Mouse (Mus musculus) adrenal gland, postnatal 4 days (tissue): ENCODE results near the gene Nynrin. TPM values are rescaled to one million over a fixed set of nuclear protein-coding genes. Genes with fewer than 3 reads are reported as not detected.

Experiments used
- DNase-seq, 2 experiments: peaks; one replicate each; pipeline ENCODE4 v3.0.0; 2021 to 2022; ENCODE audit warnings: low spot score in 2 of 2, mixed read lengths in 2 of 2
- total RNA-seq, 2 experiments: library from RNA; stranded (reverse); gene quantifications; 2 replicates each; pipeline ENCODE4 v1.2.3; 2021

The Nynrin gene
- total RNA-seq, 2 experiments from 2014 or later, result 46.0 to 52.0 TPM

DNA sequence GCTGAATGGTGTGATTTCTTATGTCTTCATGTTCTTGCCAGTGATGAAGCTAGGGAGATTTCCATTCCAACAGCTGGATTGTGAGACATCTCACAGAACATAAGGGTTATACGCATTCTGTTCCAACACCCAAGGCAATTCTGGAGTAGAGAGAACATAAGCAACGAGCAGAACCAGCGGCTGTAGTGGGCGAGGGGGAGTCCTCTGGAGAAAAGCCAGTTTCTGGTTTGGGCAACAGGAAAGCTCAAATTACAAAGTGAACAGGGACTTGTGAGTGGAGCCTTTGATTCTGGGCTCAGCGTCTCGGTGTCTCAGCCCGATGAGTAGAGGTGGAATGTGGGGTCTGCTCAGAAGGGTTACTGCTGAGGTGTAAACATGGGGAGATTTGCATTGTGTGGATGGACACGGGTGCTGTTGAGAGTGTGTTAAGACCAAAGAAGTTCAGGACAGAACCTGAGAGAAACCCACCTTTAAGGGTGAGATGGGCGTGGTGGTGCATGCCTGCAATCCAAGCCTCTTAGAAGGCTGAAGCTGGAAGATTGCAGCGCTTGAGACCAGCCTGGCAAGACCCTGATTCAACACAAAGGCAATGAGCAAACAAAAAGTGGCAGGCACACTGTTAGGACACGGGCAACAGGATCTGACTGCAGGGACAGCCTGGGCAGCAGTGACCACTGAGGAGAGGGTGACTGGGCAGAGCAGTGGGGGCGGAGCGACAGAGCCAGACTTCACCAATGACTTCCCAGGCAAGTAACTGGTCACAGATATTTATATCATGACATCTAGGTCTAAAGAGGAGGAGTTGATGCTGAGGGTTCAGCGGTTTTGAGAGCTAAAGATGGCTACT is 23.9 kb downstream of the Nynrin start:
- DNase-seq, result no peak

DNA sequence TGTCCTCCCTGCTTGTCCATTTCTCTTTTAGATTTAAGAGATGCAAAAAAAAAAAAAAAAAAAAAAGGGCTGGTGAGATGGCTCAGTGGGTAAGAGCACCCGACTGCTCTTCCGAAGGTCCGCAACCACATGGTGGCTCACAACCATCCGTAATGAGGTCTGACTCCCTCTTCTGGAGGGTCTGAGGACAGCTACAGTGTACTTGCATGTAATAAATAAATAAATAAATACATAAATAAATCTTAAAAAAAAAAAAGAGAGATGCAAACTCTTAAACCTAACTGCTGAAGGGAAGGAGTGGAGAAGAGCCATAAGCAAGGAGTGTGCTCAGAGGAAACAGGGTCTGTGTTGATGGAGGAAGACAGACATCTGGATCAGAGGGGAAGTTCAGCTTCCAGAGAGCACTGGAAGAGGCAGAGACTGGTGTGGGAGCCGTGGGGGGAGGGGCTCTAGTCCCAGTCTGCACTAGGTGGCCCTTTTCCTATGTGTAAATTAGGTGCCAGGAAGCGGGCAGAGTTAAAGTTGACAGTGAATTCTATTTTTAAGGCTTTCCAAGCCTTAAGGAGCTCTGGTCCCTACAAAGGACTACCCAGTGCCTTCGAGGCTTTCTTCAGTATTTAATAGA is 24.6 kb downstream of the Nynrin start:
- DNase-seq, result no peak

DNA sequence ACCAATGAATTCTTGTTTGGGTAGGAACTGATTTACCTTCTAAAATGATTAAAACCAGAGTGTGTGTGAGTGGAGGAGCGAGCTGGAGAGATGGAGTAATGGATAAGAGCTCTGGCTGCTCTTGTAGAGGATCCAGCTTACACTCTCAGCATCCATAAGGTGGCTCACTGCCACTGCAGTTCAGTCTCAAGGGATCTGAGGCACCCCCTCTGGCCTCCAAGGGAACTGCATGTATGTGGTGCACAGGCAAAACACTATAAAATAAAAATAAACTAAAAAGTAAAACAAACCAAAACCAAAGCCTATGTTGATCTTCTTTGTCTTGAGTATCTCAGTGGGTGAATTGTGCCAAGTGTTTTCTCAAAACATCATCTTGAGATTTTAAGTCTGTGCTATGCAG is 25.8 kb downstream of the Nynrin start:
- DNase-seq, result peak in 1 of 2 experiments; percentile 68

DNA sequence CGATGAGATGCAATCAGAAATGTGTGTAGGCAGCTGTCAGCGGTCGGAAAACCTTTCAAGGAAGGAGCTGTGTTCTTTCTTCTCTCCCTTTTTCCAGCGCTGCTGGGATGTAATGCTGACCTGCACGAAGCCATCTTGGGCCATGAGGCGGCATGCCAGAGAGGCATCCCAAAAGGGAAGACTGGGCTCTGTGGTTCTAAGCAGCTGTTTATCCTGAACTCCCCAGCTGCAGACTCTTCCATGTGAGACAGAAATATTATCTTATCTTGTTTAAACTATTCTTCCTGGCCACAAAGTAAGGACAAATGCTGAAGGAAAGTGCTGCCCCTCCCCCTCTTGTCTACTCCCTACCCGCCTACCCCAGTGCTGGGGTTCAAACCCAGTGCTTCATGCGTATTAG is 27.2 kb downstream of the Nynrin start:
- no peak for DNase-seq

DNA sequence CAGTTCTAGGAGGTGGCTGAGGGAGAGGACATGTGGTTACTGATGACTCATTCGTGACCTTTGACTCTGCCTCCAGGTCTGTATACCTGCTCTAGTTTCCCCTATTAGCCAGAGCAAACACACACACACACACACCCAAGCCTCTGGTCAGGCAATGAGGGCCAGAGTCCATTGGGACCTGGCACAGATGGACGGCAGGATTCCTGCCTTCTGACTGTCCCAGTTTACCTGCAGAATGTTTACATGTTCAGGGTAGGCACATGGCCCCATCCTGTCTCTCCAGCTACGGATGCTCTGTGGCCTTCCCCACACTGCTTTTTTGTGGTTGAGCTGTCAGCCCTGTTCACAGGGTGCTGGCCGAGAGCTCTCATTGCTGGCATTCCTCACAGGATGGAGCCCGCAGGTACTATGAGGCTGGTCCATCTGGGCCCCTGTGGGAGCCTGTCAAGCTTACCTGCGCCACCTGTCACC is 28.4 kb downstream of the Nynrin start:
- DNase-seq, result no peak

DNA sequence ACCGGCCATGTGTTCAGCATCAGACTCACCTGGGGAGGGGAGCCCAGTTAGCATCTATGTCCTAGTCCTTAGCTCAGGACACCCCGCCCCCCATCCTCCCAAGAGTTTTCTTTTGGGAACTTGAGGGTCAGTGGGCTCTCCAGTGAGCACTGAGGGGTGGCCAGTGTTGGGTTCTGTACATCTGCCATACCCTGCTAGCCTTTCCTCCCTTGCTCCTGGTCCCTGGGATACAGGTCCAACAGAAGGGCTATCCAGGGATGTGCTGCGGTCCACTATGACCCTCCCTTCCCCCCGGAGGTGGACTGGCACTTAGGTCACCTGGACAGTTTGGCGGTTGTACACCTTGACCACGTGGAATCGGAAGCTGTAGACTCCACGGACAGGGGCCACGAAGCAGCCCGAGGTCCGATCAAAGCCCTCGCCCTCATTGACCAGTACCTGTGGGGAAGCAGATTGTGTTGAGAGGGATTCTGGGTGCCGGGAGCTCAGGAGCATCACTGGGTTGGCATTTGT is 29.4 kb downstream of the Nynrin start:
- DNase-seq, result no peak

DNA sequence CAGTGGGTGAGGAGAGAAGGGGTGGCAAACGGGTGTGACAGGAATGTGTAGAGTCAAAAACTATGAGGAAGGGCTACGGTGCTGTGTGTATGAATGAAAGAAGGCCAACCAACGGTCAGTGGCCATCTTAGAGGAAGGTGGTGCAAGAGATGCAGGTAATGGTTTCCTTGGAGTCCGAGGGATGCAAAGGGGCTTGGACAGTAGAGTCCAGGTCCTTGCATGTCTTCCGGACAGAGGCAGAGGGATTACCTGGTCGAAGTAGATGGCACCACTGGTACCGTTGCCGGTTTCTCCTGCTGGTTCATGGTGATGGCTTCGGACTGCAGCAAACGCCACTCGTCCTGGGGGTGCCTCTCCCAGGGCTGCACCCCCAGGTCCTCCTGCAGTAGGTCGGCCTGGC is 29.9 kb downstream of the Nynrin start:
- no peak for DNase-seq

DNA sequence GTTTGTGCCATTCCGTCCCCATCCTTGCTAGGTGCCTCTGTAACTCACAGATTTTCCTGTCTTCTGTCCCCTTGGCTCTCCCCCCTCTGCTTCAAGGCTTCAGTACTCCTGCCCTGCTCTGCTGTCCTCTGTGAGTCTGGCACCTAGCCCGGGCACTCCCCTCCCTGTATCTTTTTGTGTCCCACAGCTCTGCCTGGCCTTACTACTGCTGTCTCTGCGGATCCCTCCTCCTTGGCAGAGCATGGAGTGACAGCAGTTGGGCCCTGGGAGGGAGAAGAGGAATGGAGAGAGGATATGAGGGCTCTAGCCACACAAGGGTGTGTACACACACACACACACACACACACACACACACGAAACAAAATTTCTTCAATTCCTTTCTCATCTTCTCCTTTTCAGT is 30.4 kb downstream of the Nynrin start, which contains the start of gene Cbln3:
TSS of gene Cbln3 (minus strand) at position 227 of the 400 bp plus-strand sequence.
- peak in 1 of 2 experiments; percentile 64 for DNase-seq

DNA sequence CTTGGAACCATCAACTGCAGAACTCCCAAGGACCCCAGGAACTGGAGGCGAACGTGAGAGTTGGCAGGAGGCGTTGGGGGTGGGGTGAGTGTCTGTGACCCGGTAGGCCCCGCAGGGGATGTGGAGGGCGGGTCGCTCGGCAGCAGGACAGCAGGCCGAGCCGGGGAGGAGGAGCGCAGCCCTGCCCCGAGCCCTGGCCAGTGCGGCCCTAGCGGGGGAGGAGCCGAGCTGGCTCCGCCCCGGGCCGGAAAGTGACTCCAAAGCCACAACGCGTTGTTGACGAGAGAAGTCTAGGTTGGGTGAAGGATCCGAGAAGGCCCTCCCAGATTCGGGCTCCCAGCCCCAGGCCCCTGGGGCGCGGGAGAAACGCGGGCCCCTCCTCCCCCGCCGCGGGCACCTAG is 30.9 kb downstream of the Nynrin start, which contains the start of gene Khnyn:
TSS of gene Khnyn (plus strand) at position 235 of the 401 bp plus-strand sequence.
- peak; percentile 76 to 85 for DNase-seq

DNA sequence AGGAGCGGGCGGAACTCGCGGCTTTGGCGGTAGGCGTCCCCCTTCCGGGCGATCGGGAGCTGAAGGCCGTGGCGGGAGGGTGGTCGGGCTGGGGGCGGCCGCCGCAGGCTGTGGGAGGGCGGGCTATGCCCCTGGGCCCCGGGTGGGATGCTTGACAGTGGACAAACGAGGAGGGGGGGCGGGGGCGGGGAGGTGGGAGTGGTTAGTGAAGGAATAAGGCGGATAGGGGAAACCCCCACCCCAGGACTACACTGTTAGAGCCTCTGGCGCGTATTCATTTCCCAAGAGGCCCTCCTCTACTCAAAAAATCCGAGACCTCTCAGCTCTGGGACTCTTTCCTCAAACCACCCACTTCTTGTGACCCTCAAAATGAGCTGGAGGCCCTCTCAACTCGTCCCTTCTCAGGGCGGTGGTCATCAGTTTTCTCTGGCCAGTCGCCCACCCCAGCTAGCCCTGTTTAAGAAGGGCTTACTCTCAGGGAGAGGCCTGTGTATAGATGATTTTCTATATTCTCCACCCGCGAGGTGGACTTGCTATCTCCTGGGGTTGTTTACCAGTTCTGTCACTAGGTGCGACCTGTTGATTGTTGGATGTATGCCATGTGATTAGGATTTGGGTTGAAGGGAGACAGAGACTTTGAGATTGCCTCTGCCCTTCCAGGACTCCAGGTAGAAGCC is 31.4 kb downstream of the Nynrin start:
- DNase-seq, result no peak

DNA sequence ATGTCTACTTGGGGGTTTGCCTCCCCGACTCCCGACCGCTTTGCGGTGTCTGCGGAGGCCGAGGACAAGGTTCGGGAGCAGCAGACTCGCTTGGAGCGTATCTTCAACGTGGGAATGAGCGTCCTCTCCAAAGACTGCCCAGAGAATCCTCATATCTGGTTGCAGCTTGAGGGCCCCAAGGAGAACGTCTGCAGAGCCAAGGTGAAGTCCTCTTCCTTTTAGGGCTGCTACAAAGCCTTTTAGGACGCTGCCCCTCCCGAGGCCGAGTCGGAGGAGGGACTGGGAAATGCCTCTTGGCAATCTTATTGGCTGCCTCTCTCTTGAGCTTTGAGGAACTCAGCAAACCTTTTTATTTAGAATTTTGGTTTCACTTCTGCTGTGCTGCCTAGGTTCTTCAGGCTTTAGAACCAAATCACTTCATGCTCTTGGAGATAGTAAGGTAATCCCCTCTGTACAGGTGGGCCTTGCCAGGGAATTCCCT is 32.0 kb downstream of the Nynrin start:
- DNase-seq, result no peak

DNA sequence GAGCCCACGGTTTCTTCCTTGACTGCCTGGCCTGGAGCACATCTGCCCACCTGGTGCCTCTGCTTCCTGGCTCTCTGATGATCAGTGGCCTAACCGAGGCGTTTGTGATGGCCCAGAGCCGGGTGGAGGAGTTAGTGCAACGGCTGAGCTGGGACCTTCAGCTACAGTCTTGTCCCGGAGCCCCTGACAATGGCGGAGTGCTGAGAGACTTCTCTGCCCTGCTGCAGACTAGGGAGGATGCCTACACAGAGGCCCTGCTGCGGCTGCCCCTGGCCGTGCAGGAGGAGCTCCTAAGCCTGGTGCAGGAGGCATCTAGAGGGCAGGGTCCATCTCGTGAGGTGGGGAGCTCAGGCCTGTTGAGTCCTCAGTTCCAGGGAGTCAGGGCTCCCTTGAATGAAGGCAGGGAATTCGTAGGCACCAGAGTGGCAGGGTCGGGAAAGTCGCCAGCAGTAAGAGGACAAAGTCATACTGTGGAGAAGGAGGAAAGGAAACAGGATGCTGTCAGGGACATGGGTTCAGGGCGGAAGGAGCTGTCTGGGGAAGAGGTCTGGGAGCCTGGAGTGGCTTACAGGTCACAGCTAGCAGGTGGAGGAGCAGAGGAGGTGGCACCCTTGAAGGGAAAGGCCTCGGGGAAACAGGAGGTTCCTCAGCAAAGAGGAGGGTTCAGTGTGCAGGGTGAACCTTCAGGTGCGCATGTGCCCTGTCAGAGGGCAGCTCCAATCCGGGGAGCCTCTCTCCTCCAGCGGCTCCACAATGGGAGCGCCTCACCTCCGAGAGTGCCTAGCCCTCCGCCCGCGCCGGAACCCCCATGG is 33.0 kb downstream of the Nynrin start:
- DNase-seq, result no peak

DNA sequence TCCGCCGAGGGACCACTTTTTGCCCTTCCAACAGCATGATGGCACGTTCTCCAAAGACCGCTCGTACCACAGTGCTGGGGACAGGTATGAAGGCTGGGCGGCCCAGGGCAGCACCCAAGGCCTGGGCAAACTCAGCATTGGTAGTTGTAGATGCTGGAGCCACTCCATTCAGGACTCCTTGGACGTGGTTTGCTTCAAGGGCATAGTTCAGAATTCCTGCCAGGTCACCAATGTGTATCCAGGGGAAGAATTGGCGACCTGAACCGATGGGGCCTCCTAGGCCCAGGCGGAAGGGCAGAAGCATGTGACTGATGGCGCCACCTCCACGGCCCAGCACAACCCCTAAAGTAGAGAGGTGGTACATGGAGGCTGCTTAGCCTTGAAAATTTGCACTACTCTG is 43.9 kb downstream of the Nynrin start:
- DNase-seq, result no peak

DNA sequence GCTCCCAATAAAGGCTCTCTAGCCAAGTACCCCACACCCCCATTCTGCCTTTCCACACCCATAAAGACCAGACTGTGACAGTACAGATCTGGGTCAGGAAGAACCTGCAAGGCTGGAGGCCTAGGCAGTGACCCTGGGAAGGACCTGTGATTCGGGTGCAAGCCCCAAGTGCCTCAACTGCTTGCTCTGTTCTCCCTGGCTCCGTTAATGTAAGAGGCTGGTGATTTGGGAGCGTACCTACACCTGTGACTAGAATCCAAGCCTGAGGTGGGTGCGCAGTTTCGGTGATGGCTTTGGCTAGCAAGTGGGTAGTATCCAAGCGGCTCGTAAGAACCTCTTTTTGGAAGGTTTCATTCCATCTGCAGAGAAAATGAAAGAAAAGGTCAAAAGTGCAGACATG is 45.1 kb downstream of the Nynrin start:
- DNase-seq, result no peak

DNA sequence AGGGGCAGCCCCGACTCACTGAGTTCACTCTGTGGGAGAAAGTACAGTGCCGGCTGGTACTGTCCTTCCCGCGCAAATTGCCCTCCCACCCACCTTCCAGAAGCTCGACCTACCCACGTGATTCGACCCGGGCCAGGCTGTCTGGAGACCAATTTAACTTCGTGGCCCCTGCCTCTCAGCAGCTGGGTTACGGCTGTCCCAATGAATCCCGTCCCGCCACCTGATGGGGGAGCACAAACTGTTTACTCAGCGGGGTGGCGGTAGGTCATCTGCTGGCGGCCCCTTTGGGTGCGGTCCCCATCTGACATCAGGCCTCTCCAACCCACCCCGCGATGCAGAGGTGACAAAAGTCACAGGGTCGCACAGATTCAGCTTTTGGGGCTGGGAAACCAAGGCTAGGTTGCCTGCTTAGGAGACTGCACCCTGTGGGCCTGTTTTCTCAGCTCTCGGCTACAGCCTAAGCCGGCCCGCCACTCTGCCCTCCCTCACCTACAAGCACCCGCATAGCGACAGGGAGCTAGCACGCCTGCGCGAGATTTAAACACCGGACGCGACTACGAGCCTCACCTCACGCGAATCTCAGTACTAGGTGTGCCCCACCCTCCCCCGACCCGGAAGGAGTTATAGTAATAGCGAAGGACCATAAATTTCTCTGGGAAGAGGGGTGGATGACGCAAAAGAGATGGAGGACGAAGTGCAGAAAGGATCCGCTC is 46.0 kb downstream of the Nynrin start, which contains the start of gene Sdr39u1:
TSS of gene Sdr39u1 (minus strand) at position 593 of the 713 bp plus-strand sequence.
- peak; percentile 55 to 73 for DNase-seq

DNA sequence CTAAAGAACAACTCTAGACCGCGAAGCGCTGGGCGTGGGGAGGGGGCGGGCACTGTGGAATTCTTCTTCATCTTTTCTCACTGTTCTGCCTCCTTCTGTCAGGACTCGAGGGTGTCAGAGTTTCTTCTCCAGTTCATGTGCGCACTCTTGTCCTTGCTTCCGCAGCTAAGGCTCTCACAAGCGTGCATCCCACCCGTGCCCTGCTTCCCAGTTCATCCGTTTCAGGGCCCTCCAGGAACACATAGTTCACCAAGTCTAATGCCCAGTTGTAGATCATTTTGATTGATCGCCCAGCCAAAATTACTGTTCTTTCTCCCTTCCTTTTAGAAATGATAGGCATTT is 46.6 kb downstream of the Nynrin start:
- DNase-seq, result no peak

DNA sequence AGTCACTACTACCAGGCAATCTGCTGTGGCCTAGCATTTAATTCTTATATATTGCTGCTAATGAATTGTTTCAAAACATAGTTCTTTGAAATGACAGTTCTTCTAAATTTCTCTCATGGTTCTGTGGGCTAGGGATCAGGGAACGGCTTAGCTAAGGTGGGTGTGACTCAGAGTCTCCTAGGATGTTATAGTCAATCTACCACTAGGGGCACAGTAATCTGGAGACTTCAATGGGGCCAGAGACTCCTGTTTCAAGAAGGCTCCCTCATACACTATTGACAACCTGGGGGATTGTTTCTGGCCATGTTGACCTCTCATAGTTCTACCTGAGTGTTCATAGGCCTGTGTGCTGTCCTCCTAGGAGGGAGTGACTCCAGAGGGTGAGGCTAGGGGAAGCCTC is 51.7 kb downstream of the Nynrin start:
- DNase-seq, result no peak

DNA sequence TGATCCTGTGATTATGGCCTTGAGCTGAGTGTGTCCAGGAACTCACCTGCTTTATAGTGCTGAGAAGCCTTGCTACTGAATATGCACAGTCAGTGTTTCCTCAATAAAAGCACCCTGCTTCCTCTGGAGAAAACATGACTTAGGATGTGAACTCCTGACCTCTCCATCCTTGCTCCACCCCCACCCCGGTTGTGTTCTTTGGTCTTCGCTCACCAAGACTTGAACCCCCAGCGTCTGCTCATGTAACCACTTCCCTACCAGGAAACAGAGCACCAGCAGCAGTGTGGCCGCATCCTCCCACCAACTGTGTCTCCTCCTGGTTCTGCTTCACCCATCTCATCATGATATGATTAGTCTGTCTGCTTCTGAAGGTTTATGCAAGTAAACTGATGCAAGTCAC is 59.6 kb downstream of the Nynrin start:
- DNase-seq, result no peak

DNA sequence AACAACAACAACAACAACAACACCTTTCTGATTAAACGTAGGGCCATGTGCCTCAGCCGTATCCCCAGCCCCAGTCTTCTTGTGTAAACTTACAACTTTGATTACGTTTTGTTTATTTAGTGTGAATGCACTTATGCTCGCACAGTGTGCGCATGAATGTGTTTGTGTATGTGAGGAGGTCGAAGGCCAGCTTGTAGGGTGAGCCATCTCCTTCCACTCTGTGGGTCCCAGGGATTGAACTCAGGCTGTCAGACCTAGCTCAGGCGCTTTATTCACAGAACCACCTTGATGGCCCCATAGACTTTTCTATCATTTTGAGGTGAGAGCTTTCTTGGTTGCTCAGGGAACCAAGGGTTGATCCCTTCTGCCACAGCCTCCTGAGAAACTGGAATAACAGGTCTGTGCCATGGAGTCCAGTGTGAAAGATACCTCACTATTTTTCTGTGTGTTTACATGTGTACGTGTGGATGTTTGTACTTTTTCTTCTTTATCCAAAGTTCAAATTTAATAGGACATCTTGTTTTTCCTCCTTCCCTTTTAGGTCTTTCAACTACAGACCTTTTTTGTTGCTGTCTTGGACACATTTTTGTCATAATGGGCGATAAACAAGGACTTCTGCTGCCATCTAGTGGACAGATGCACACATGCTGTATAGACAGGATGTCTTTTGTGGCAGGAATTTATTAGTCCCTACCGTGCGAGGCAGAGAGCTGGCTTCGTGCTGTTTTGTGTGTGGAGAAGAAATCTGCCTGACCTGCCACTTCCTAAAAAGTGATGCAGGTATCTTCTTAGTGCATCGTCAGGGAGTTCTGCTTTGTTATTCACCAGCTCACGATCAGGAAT is 64.7 kb downstream of the Nynrin start:
- peak in 1 of 2 experiments; percentile 43 for DNase-seq
